Mouse (Mus musculus) A20 (cell line): ENCODE measurements around the gene Krt84.

Source experiments
- DNase-seq: peaks from one replicate; pipeline ENCODE4 v3.0.0-alpha.2; 2011; ENCODE audit warnings: low read depth, low spot score

The Krt84 gene

GRCm38 (mm10) chr15:101495266-101495665 is 37.4 kb downstream of the Krt84 start:
- no peak for DNase-seq

- no peak for DNase-seq
Measured at GRCm38 (mm10) chr15:101494203-101494602, 38.4 kb downstream of the Krt84 start.

GRCm38 (mm10) chr15:101493713-101494112 is 38.9 kb downstream of the Krt84 start:
- no peak for DNase-seq

- DNase-seq, result no peak
Measured at GRCm38 (mm10) chr15:101492718-101493117, 39.9 kb downstream of the Krt84 start.

- DNase-seq, result no peak
Measured at GRCm38 (mm10) chr15:101491431-101491830, 41.2 kb downstream of the Krt84 start, which contains the start of gene Krt83. TSS of gene Krt83 (minus strand) at chr15:101491512.

GRCm38 (mm10) chr15:101485911-101486635 is 46.5 kb downstream of the Krt84 start:
- DNase-seq, result no peak

GRCm38 (mm10) chr15:101484939-101485338 is 47.7 kb downstream of the Krt84 start:
- DNase-seq, result no peak

- no peak for DNase-seq
Measured at GRCm38 (mm10) chr15:101483646-101484045, 49.0 kb downstream of the Krt84 start.

GRCm38 (mm10) chr15:101482056-101482455 is 50.6 kb downstream of the Krt84 start:
- DNase-seq, result no peak

GRCm38 (mm10) chr15:101479666-101480060 is 53.0 kb downstream of the Krt84 start:
- DNase-seq, result no peak

- no peak for DNase-seq
Measured at GRCm38 (mm10) chr15:101479007-101479665, 53.5 kb downstream of the Krt84 start.
